ENCODE assay signal across 9 mouse cellular contexts in genomic region chr15:8781159-8782130, GRCm38 (mm10).
DNase-seq lines count a peak whose midpoint lies in the region; ATAC-seq and TF ChIP-seq lines count a peak whose summit lies in the region.
"Had no signal": no experiment of that assay in that cellular context is flagged by ENCODE, and none has a peak within 500 bp of the region (broad histone marks: within the 10 kb centered on the region; RNA-seq: fewer than 3 reads in every experiment).

No protein-coding gene starts in this region.

- 33% methylated on average over 28 of the region's 28 CpGs for WGBS in hindbrain, embryonic 13.5 days
- 71% methylated on average over 28 of the region's 28 CpGs for WGBS in midbrain, embryonic 10.5 days

- H3K9ac ChIP-seq in hindbrain, embryonic 13.5 days: no peak overlapping the region

- peak overlapping the region; percentile 26 for H3K4me3 ChIP-seq in testis, adult 2 months (ENCODE audit: control insufficient read depth, low read depth, low read length)
- no peak overlapping the region for H3K4me3 ChIP-seq in hindbrain, embryonic 13.5 days
- no peak overlapping the region for H3K4me3 ChIP-seq in midbrain, embryonic 10.5 days
- H3K4me3 ChIP-seq: megakaryocyte, embryonic 14.5 days had no signal

- TF ChIP-seq CTCF in testis, adult 2 months (IDR thresholded peaks at IDR 0.05; ENCODE audit: control insufficient read depth, insufficient read depth, insufficient replicate concordance, low read depth, low read length): no peak

- intact Hi-C loops in heart, postnatal 14 days (cut with DNase I): no loop called here

- TF ChIP-seq POLR2A in testis, adult 2 months (IDR thresholded peaks at IDR 0.05; ENCODE audit: control insufficient read depth, low read depth, low read length): no peak

- H3K36me3 ChIP-seq in testis, adult 2 months (ENCODE audit: control insufficient read depth, insufficient read depth, low read length): no peaks in the 10 kb centered on the region
- H3K36me3 ChIP-seq in hindbrain, embryonic 13.5 days: no peaks in the 10 kb centered on the region
- H3K36me3 ChIP-seq in midbrain, embryonic 10.5 days: no peaks in the 10 kb centered on the region

- peak; percentile 86 for ATAC-seq in hindbrain, embryonic 13.5 days (ENCODE audit: low FRiP score)
- ATAC-seq in cerebellum, adult (ENCODE audit: insufficient number of reproducible peaks, low FRiP score, low TSS enrichment): no peak; the same call in 1 of the 2 replicates
- ATAC-seq in megakaryocyte progenitor cell, adult 5-6 weeks (replicated peaks; ENCODE audit: poor library complexity): no peak

- H3K27me3 ChIP-seq in testis, adult 2 months (ENCODE audit: control insufficient read depth, insufficient read depth, low read length): no peaks in the 10 kb centered on the region
- H3K27me3 ChIP-seq in hindbrain, embryonic 13.5 days: no peaks in the 10 kb centered on the region
- H3K27me3 ChIP-seq in midbrain, embryonic 10.5 days (ENCODE audit: low read depth, poor library complexity, severe bottlenecking): no peaks in the 10 kb centered on the region
- H3K27me3 ChIP-seq: megakaryocyte, embryonic 14.5 days had no signal

- no peak for DNase-seq in testis, postnatal 14 days (ENCODE audit: low spot score)
- DNase-seq in midbrain, embryonic 10.5 days (ENCODE audit: low spot score): peak; percentile 57
- peak; percentile 12 for DNase-seq in skeletal muscle tissue, adult 2 months (ENCODE audit: low read depth, low spot score)
- DNase-seq in heart, postnatal 14 days: no peak

- peaks cover 2% of the 10 kb centered on the region; the same call in 1 of the 2 replicates for H3K4me1 ChIP-seq in testis, adult 2 months (ENCODE audit: control insufficient read depth, insufficient read depth, low read length)
- peaks cover 15% of the 10 kb centered on the region for H3K4me1 ChIP-seq in hindbrain, embryonic 13.5 days (replicated peaks)
- peaks cover 15% of the 10 kb centered on the region for H3K4me1 ChIP-seq in midbrain, embryonic 10.5 days
- H3K4me1 ChIP-seq: megakaryocyte, embryonic 14.5 days had no signal

- no peak overlapping the region for H3K27ac ChIP-seq in testis, adult 2 months (ENCODE audit: control insufficient read depth, insufficient read depth, low read depth, low read length)
- H3K27ac ChIP-seq in hindbrain, embryonic 13.5 days: peak overlapping the region; percentile 74
- peak overlapping the region; percentile 83 for H3K27ac ChIP-seq in midbrain, embryonic 10.5 days (replicated peaks)

- 0 out of 2 replicates have a peak overlapping the region, but pooled peaks have one; percentile 9 for H3K4me2 ChIP-seq in hindbrain, embryonic 13.5 days

- no peaks in the 10 kb centered on the region for H3K9me3 ChIP-seq in hindbrain, embryonic 13.5 days
- no peaks in the 10 kb centered on the region for H3K9me3 ChIP-seq in midbrain, embryonic 10.5 days (replicated peaks)

Comparison
In these comparisons a context has a peak if more than half of its experiments do, and no peak if none do; other contexts are left out.
1. DNase-seq: peak in midbrain, embryonic 10.5 days (single experiment) and skeletal muscle tissue, adult 2 months (single experiment); none in testis, postnatal 14 days (single experiment) and heart, postnatal 14 days (0 of 2).